Mouse (Mus musculus) liver, postnatal 0 days (tissue): ENCODE data around the gene Bahd1.

ENCODE experiments used
- CTCF ChIP-seq: sonication (generic); IDR thresholded peaks from 2 replicates; pipeline ENCODE4 v1.5.1; 2016; ENCODE audit warnings: antibody characterized with exemption, low read depth
- EP300 ChIP-seq: IDR thresholded peaks from 2 replicates; pipeline ENCODE4 v1.6.1; 2016; ENCODE audit warnings: antibody characterized with exemption, low read depth, mild to moderate bottlenecking

GRCm38 (mm10) chr2:118899306-118899705 lies 871 bp upstream of the Bahd1 start:
- TF ChIP-seq CTCF, result no peak
- TF ChIP-seq EP300, result no peak
